Mouse (Mus musculus): ENCODE measurements around the gene Mcoln3.

The Mcoln3 gene

GRCm38 (mm10) chr3:146177748-146178582, 60.7 kb downstream of the Mcoln3 start:
- peak; percentile 92 for DNase-seq

- no peak for DNase-seq
Observed at GRCm38 (mm10) chr3:146180341-146180740, 63.1 kb downstream of the Mcoln3 start.

GRCm38 (mm10) chr3:146180986-146181385, 63.7 kb downstream of the Mcoln3 start:
- DNase-seq, result no peak

GRCm38 (mm10) chr3:146184992-146185657, 67.9 kb downstream of the Mcoln3 start:
- no peak for DNase-seq

GRCm38 (mm10) chr3:146186033-146186432, 68.8 kb downstream of the Mcoln3 start:
- no peak for DNase-seq

- no peak for DNase-seq
Observed at GRCm38 (mm10) chr3:146189933-146190332, 72.7 kb downstream of the Mcoln3 start.

Measured in heart, adult 11 months (tissue).